Mouse (Mus musculus): ENCODE measurements around the gene Fbln2. TPM values are rescaled to one million over a fixed set of nuclear protein-coding genes. Genes with fewer than 3 reads are reported as not detected.

Gene Fbln2
- not detected in 4 replicates for total RNA-seq (2023)

GRCm38 (mm10) chr6:91212155-91212554 is at the start of gene Fbln2:
Gene Fbln2, plus strand, starts transcription at chr6:91212455.

Other genes starting within 250 kb of the Fbln2 start
- gene Iqsec1, start 223.8 kb upstream of the Fbln2 start, total RNA-seq (2023), result 502 to 572 TPM (median 541 TPM) in 4 replicates
- gene Nup210, start 95.6 kb upstream of the Fbln2 start, total RNA-seq (2023), result 129 to 154 TPM (median 146 TPM) in 4 replicates
- gene Hdac11, start 55.8 kb upstream of the Fbln2 start, total RNA-seq (2023), result 3.2 to 5.5 TPM (median 4.5 TPM) in 4 replicates
- not detected in 4 replicates for gene Wnt7a, start 198.9 kb downstream of the Fbln2 start, total RNA-seq (2023)